Mouse (Mus musculus) limb, embryonic 10.5 days (tissue): Measurements from ENCODE around the gene Rnf26. TPM values are rescaled to one million over a fixed set of nuclear protein-coding genes. Genes with fewer than 3 reads are reported as not detected.
"Not testable (repeated sequence)": the region's sequence is repeated elsewhere in the genome, so short reads cannot be mapped to it uniquely, and the experiment has no call there.

Source experiments
- DNase-seq: peaks from one replicate; pipeline ENCODE4 v3.0.0-alpha.2; 2017; ENCODE audit warnings: low spot score
- H3K27ac ChIP-seq: fragments of 300-500 bp; sonication (generic); 2 replicates; pipeline ENCODE4 v1.5.1; 2016; ENCODE audit warnings: mild to moderate bottlenecking
- H3K27me3 ChIP-seq: fragments of 300-500 bp; sonication (generic); 2 replicates; pipeline ENCODE4 v1.6.1; 2016; ENCODE audit warnings: low read depth, mild to moderate bottlenecking; ENCODE audit not compliant: poor library complexity, severe bottlenecking
- H3K36me3 ChIP-seq: fragments of 300-500 bp; sonication (generic); 2 replicates; pipeline ENCODE4 v1.6.1; 2016; ENCODE audit warnings: mild to moderate bottlenecking, moderate library complexity
- H3K4me1 ChIP-seq: fragments of 300-500 bp; sonication (generic); 2 replicates; pipeline ENCODE4 v1.6.1; 2016
- H3K4me3 ChIP-seq: fragments of 300-500 bp; sonication (generic); 2 replicates; pipeline ENCODE4 v1.5.1; 2016; ENCODE audit warnings: mild to moderate bottlenecking, moderate library complexity
- H3K9me3 ChIP-seq: fragments of 300-500 bp; sonication (generic); replicated peaks from 2 replicates; pipeline ENCODE4 v1.6.1; 2016; ENCODE audit warnings: mild to moderate bottlenecking
- WGBS: fragments of 180-500 bp; shearing (Covaris S2); methylation state at CpG from one replicate; pipeline ENCODE4 v1.1.7; 2016; 5-methylcytosine and 5-hydroxymethylcytosine counted together
- polyA plus RNA-seq: library from polyadenylated mRNA; unstranded; fragments of >200 nt; fragmentation: Nextera tagmentation; extraction: Ambion mirVana; gene quantifications from 2 replicates; pipeline ENCODE4 v1.2.1, GENCODE M21; 2016

Rnf26 gene
- polyA plus RNA-seq, 1 experiment from 2014 or later, result 97.0 TPM

- 0 out of 2 replicates have a peak, but pooled peaks cover 2% of the 10 kb centered on the region for H3K36me3 ChIP-seq
- peaks cover 12% of the 10 kb centered on the region for H3K4me1 ChIP-seq
- no peak overlapping the region for H3K27ac ChIP-seq
- DNase-seq, result no peak
- no peaks in the 10 kb centered on the region for H3K27me3 ChIP-seq
- H3K9me3 ChIP-seq, result no peaks in the 10 kb centered on the region
- 96% methylated on average over 4 of the region's 4 CpGs for WGBS
- H3K4me3 ChIP-seq, result no peak overlapping the region
These were observed 2.9 kb upstream of the Rnf26 start for GRCm38 (mm10) chr9:44116182-44116581.

DNA sequence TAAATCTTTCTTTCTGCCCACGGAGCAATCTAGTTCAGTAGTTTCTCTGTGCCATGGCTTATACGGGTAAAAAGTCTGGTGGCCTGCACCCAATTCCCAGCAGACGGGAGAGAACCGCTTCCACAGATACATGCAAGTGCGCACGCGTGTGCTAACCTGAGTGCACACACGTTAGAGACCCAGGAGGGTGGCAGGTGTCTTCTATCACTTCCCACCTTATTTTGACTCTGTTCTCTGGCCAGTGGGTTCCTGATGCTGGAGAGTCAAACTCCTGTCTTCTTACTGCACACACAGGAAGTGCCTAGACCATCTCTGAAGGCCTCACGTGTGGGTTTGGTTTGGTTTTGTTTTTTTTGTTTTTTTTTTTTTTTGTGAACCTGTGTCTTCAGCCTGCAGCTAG is 2.3 kb upstream of the Rnf26 start:
- no peak overlapping the region for H3K4me3 ChIP-seq
- H3K4me1 ChIP-seq, result peaks cover 15% of the 10 kb centered on the region
- no peaks in the 10 kb centered on the region for H3K9me3 ChIP-seq
- DNase-seq, result no peak
- 92% methylated on average over 9 of the region's 9 CpGs for WGBS
- H3K36me3 ChIP-seq, result peaks cover 3% of the 10 kb centered on the region
- no peaks in the 10 kb centered on the region for H3K27me3 ChIP-seq
- H3K27ac ChIP-seq, result no peak overlapping the region

- Histone ChIP-seq H3K4me3 (no peak overlapping the region), H3K4me1 (peaks cover 26% of the 10 kb centered on the region), H3K27me3 (no peaks in the 10 kb centered on the region), H3K36me3 (peaks cover 14% of the 10 kb centered on the region), H3K27ac (no peak overlapping the region), H3K9me3 (no peaks in the 10 kb centered on the region)
- WGBS, result 87% methylated on average over 2 of the region's 2 CpGs
- DNase-seq, result no peak
These were observed 1.1 kb upstream of the Rnf26 start for GRCm38 (mm10) chr9:44114453-44114852.

DNA sequence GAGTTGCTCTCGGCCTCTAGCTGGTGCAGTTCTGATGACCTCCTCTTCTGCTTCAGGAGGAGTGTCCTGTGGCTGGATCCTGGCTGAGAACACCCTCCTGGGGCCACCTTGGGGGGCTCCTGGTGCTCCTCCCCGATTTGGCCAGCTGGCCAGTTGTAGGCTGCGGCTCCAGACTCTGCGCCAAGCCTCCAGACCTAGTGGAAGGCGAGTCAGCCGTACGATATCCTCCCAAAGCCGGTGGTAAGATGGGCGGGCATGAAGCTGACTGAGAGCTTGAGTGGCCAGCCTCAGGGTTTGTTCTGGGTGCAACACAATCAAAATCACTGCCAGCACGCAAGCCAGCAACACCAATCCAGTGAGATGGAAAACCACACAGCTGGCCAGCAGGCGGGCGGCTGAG is 1.4 kb downstream of the Rnf26 start:
- not testable (repeated sequence) for DNase-seq, H3K27me3 ChIP-seq, H3K27ac ChIP-seq, H3K9me3 ChIP-seq
- Histone ChIP-seq H3K4me3 (peak overlapping the region; percentile 85), H3K4me1 (peaks cover 52% of the 10 kb centered on the region), H3K36me3 (peaks cover 37% of the 10 kb centered on the region)
- 84% methylated on average over 10 of the region's 12 CpGs for WGBS

- WGBS, result 28% methylated on average over 9 of the region's 9 CpGs
- Histone ChIP-seq H3K36me3 (peaks cover 60% of the 10 kb centered on the region), H3K9me3 (no peaks in the 10 kb centered on the region), H3K27me3 (no peaks in the 10 kb centered on the region), H3K4me3 (peak overlapping the region; percentile 37), H3K27ac (no peak overlapping the region), H3K4me1 (peaks cover 59% of the 10 kb centered on the region)
- peak; percentile 81 for DNase-seq
These were observed 3.8 kb downstream of the Rnf26 start for GRCm38 (mm10) chr9:44109360-44110095.

DNA sequence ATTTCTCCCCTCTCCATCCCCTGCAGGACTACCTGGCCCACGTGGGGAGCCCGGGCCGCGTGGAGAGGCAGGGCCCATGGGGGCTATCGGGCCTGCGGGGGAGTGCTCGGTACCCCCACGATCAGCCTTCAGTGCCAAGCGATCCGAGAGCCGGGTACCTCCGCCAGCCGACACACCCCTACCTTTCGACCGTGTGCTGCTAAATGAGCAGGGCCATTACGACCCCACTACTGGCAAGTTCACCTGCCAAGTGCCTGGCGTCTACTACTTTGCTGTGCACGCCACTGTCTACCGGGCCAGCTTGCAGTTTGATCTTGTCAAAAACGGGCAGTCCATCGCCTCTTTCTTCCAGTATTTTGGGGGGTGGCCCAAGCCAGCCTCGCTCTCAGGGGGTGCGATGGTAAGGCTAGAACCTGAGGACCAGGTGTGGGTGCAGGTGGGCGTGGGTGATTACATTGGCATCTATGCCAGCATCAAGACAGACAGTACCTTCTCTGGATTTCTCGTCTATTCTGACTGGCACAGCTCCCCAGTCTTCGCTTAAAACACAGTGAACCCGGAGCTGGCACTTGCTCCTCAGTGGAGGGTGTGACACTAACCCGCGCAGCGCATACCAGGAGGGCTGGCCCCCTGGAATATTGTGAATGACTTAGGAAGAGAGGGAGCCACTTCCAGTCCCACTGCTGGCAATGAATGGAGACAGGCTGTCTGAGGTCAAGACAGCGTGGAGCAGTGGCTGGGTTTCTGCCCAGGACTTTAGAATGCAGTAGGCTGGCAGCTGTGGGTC is 4.9 kb downstream of the Rnf26 start:
- H3K27me3 ChIP-seq, result no peaks in the 10 kb centered on the region
- peaks cover 59% of the 10 kb centered on the region for H3K4me1 ChIP-seq
- no peak for DNase-seq
- H3K4me3 ChIP-seq, result peak overlapping the region; percentile 37; the same call in 1 of the 2 replicates
- H3K27ac ChIP-seq, result 0 out of 2 replicates have a peak overlapping the region, but pooled peaks have one; percentile 46
- peaks cover 67% of the 10 kb centered on the region for H3K36me3 ChIP-seq
- no peaks in the 10 kb centered on the region for H3K9me3 ChIP-seq
- WGBS, result 83% methylated on average over 30 of the region's 31 CpGs

- H3K4me3 ChIP-seq, result peak overlapping the region; percentile 16; the same call in 1 of the 2 replicates
- peaks cover 74% of the 10 kb centered on the region for H3K36me3 ChIP-seq
- H3K9me3 ChIP-seq, result no peaks in the 10 kb centered on the region
- peak; percentile 65 for DNase-seq
- peak overlapping the region; percentile 47 for H3K27ac ChIP-seq
- 43% methylated on average over 25 of the region's 25 CpGs for WGBS
- peaks cover 61% of the 10 kb centered on the region for H3K4me1 ChIP-seq
- H3K27me3 ChIP-seq, result no peaks in the 10 kb centered on the region
These were observed 5.6 kb downstream of the Rnf26 start for GRCm38 (mm10) chr9:44107557-44108179.

DNA sequence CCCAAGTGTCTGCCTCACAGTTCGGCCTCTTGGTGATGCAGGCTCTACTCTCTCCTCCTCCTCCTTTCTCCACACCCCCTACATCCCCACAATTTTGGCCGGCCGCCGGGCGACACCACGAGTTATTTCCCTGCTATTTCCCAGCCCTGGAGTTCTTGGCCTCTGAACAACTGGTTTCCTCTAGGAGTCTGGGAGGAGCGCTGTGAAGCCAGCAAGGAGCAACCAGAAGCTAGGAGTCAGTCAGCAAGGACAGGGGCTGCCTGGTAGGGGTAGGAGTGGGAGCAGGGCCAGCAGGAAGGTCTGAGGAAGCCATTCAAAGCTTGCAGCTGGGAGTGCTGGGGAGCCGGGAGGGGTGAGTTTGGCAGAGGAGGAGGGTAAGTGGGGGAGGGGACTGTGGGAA is 6.2 kb downstream of the Rnf26 start, which contains the start of gene C1qtnf5:
C1qtnf5 (plus strand) TSS at position 136 of the 400 bp plus-strand sequence.
- H3K36me3 ChIP-seq, result peaks cover 79% of the 10 kb centered on the region

GRCm38 (mm10) chr9:44106596-44106995 is 6.7 kb downstream of the Rnf26 start:
- H3K4me3 ChIP-seq, result no peak overlapping the region
- H3K4me1 ChIP-seq, result peaks cover 61% of the 10 kb centered on the region
- WGBS, result 87% methylated on average over 4 of the region's 4 CpGs
- no peaks in the 10 kb centered on the region for H3K27me3 ChIP-seq
- H3K36me3 ChIP-seq, result peaks cover 81% of the 10 kb centered on the region
- H3K9me3 ChIP-seq, result no peaks in the 10 kb centered on the region
- DNase-seq, result no peak
- H3K27ac ChIP-seq, result peak overlapping the region; percentile 47; the same call in 1 of the 2 replicates

More for the DNA sequence above, 6.2 kb downstream of the Rnf26 start, which contains the start of gene C1qtnf5:
- no peaks in the 10 kb centered on the region for H3K27me3 ChIP-seq
- peaks cover 61% of the 10 kb centered on the region for H3K4me1 ChIP-seq
- no peak for DNase-seq
- no peaks in the 10 kb centered on the region for H3K9me3 ChIP-seq
- WGBS, result 36% methylated on average over 8 of the region's 8 CpGs
- peak within 1 kb of the TSS; percentile 47 for H3K27ac ChIP-seq
- peak within 1 kb of the TSS; percentile 16; the same call in 1 of the 2 replicates for H3K4me3 ChIP-seq

GRCm38 (mm10) chr9:44106182-44106581 is 7.1 kb downstream of the Rnf26 start:
- Histone ChIP-seq H3K4me3 (no peak overlapping the region), H3K4me1 (peaks cover 64% of the 10 kb centered on the region), H3K9me3 (no peaks in the 10 kb centered on the region), H3K36me3 (peaks cover 85% of the 10 kb centered on the region), H3K27me3 (no peaks in the 10 kb centered on the region), H3K27ac (no peak overlapping the region)
- DNase-seq, result no peak
- 92% methylated on average over 7 of the region's 7 CpGs for WGBS

GRCm38 (mm10) chr9:44105781-44106180 is 7.5 kb downstream of the Rnf26 start:
- no peak for DNase-seq
- Histone ChIP-seq H3K36me3 (peaks cover 86% of the 10 kb centered on the region), H3K27me3 (no peaks in the 10 kb centered on the region), H3K4me3 (no peak overlapping the region), H3K9me3 (no peaks in the 10 kb centered on the region), H3K4me1 (peaks cover 64% of the 10 kb centered on the region), H3K27ac (no peak overlapping the region)
- WGBS, result 89% methylated on average over 10 of the region's 10 CpGs

GRCm38 (mm10) chr9:44104881-44105280 is 8.4 kb downstream of the Rnf26 start:
- Histone ChIP-seq H3K27ac (no peak overlapping the region), H3K4me3 (no peak overlapping the region), H3K36me3 (peaks cover 82% of the 10 kb centered on the region), H3K4me1 (peaks cover 55% of the 10 kb centered on the region), H3K27me3 (no peaks in the 10 kb centered on the region), H3K9me3 (no peaks in the 10 kb centered on the region)
- no peak for DNase-seq
- WGBS, result 94% methylated on average over 7 of the region's 7 CpGs
